Mouse (Mus musculus) ES-Bruce4 (cell line): ENCODE measurements at regions not wholly inside any gene's neighbourhood (a gene's known extent, or its start where the extent isn't known, plus 50 kb on each side); places are given as distances from the start of the nearest gene placed in this dataset.

Experiments
- EP300 ChIP-seq: IDR thresholded peaks from 2 replicates; pipeline ENCODE4 v1.6.1; 2011; ENCODE audit warnings: low read depth, low read length; ENCODE audit not compliant: insufficient read depth
- POLR2A ChIP-seq: IDR thresholded peaks from one replicate; pipeline ENCODE4 v1.8.1; 2011; ENCODE audit warnings: low read length; ENCODE audit not compliant: insufficient read depth

GRCm38 (mm10) chr6:89251641-89252040 is 110.8 kb downstream of the Plxna1 start:
- TF ChIP-seq EP300 (no peak), POLR2A (no peak)
